Mouse (Mus musculus) adrenal gland (tissue): ENCODE data around the gene Faf1.

Experiments
- intact Hi-C: fragments of 180-260 bp; cut with DNase I; formaldehyde crosslinking; loops from one replicate; pipeline ENCODE4 v1.15.1; 2025
- long read RNA-seq, 2 experiments: library from polyadenylated mRNA; unstranded; transcript quantifications; one replicate each; pipeline ENCODE4 v2.0.0; 2020; ENCODE audit warnings: borderline replicate concordance in 1 of 2; ENCODE audit not compliant: insufficient replicate concordance in 1 of 2

Gene Faf1
- long read RNA-seq, experiment 1, full-length matches to known transcripts: 54 of 61 reads
- long read RNA-seq, experiment 1, partial matches to known transcripts: 3 of 61 reads
- long read RNA-seq, experiment 1, other reads (novel, unspliced or antisense): 4 of 61 reads
- long read RNA-seq, experiment 2, full-length matches to known transcripts: 59 of 72 reads
- long read RNA-seq, experiment 2, partial matches to known transcripts: 6 of 72 reads
- long read RNA-seq, experiment 2, other reads (novel, unspliced or antisense): 7 of 72 reads

GRCm38 (mm10) chr4:109676218-109677215 is at the start of gene Faf1:
Gene Faf1, plus strand, starts transcription at chr4:109676588.
- intact Hi-C loops: no loop called here

GRCm38 (mm10) chr4:109630215-109630614 is 46.2 kb upstream of the Faf1 start:
- intact Hi-C loops: no loop called here

GRCm38 (mm10) chr4:109631029-109631428 is 45.4 kb upstream of the Faf1 start:
- intact Hi-C loops: no loop called here

GRCm38 (mm10) chr4:109634971-109635370 is 41.4 kb upstream of the Faf1 start:
- intact Hi-C loops: no loop called here

GRCm38 (mm10) chr4:109639356-109639755 is 37.0 kb upstream of the Faf1 start:
- intact Hi-C loops: no loop called here

- intact Hi-C loops: no loop called here
These were observed 36.2 kb upstream of the Faf1 start for GRCm38 (mm10) chr4:109640141-109640540.

- intact Hi-C loops: no loop called here
These were observed 34.9 kb upstream of the Faf1 start for GRCm38 (mm10) chr4:109641451-109641850.

GRCm38 (mm10) chr4:109647281-109647680 is 29.1 kb upstream of the Faf1 start:
- intact Hi-C loops: no loop called here

- intact Hi-C loops: no loop called here
These were observed 27.1 kb upstream of the Faf1 start for GRCm38 (mm10) chr4:109649331-109649730.

GRCm38 (mm10) chr4:109653251-109653650 is 23.1 kb upstream of the Faf1 start:
- intact Hi-C loops: no loop called here

- intact Hi-C loops: no loop called here
These were observed 21.7 kb upstream of the Faf1 start for GRCm38 (mm10) chr4:109654701-109655100.

- intact Hi-C loops: no loop called here
These were observed 20.6 kb upstream of the Faf1 start for GRCm38 (mm10) chr4:109655738-109656137.

GRCm38 (mm10) chr4:109656301-109656700 is 20.1 kb upstream of the Faf1 start:
- intact Hi-C loops: no loop called here

- intact Hi-C loops: no loop called here
These were observed 19.2 kb upstream of the Faf1 start for GRCm38 (mm10) chr4:109657021-109657850.

- intact Hi-C loops: no loop called here
These were observed 18.4 kb upstream of the Faf1 start for GRCm38 (mm10) chr4:109657851-109658500.

- intact Hi-C loops: no loop called here
These were observed 17.6 kb upstream of the Faf1 start for GRCm38 (mm10) chr4:109658826-109659225.

GRCm38 (mm10) chr4:109659571-109659970 is 16.8 kb upstream of the Faf1 start:
- intact Hi-C loops: no loop called here

GRCm38 (mm10) chr4:109660568-109660967 is 15.8 kb upstream of the Faf1 start:
- intact Hi-C loops: no loop called here

- intact Hi-C loops: no loop called here
These were observed 15.2 kb upstream of the Faf1 start for GRCm38 (mm10) chr4:109661183-109661582.

GRCm38 (mm10) chr4:109662271-109662670 is 14.1 kb upstream of the Faf1 start:
- intact Hi-C loops: no loop called here

- intact Hi-C loops: no loop called here
These were observed 12.3 kb upstream of the Faf1 start for GRCm38 (mm10) chr4:109664091-109664490.
